Comparison of ENCODE assay signal across 9 mouse cellular contexts in the genomic region with DNA sequence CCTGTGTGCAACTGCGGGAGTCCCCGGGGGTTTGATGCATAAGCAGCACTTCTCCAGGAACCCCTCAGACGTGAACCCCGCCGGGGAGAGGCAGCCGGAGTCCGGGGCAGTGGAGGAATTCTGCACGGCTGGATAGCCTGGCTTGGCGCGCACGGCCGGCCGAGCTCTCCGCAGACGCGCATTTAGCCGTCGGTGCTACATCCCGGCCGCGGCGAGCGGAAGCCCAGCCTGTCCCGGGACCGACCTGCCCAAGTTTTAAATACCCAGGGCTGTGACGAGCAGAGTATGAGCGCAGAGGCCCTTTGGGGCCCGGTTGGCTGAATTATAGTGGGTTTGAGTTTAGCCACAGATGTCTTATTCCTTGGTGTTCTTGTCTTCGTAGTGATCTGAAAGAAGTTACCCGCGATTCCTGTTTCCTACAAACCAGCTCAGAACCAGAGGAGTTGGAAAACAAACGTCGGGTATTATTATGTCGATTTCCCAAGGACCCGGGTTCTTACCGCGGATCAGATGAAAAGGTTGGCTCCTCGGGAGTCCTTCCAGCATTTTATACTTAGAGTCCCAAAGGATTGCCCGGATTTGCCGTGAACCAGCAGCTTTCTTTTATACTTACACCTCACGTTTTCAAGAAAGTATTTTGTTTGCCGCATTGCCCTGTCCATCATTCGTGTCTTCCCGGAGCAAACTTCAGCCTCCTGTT. TPM values are rescaled to one million over a fixed set of nuclear protein-coding genes. Genes with fewer than 3 reads are reported as not detected.
DNase-seq lines count a peak whose midpoint lies in the region; ATAC-seq and TF ChIP-seq lines count a peak whose summit lies in the region.
"Had no signal": no experiment of that assay in that cellular context is flagged by ENCODE, and none has a peak within 500 bp of the region (broad histone marks: within the 10 kb centered on the region; RNA-seq: fewer than 3 reads in every experiment).

No protein-coding gene starts in this region.

- H3K27me3 ChIP-seq in lung, embryonic 15.5 days: peaks cover 94% of the 10 kb centered on the region
- peaks cover 62% of the 10 kb centered on the region for H3K27me3 ChIP-seq in forebrain, postnatal 0 days (ENCODE audit: insufficient read depth, low read length)
- peaks cover 74% of the 10 kb centered on the region for H3K27me3 ChIP-seq in limb, embryonic 12.5 days
- H3K27me3 ChIP-seq in small intestine, adult 2 months (ENCODE audit: control insufficient read depth, insufficient read depth, low read length): peaks cover 65% of the 10 kb centered on the region

- peak; percentile 15; the same call in 1 of the 2 replicates for ATAC-seq in lung, embryonic 15.5 days (ENCODE audit: borderline replicate concordance, extremely low read depth, low FRiP score, low TSS enrichment)
- peak; percentile 5; the same call in 1 of the 2 replicates for ATAC-seq in forebrain, postnatal 0 days
- no peak for ATAC-seq in limb, embryonic 12.5 days (ENCODE audit: insufficient number of reproducible peaks, insufficient read depth, low FRiP score, low TSS enrichment, low read depth)
- no peak for ATAC-seq in monocyte, adult 5-6 weeks (replicated peaks; ENCODE audit: insufficient number of reproducible peaks, low FRiP score, low TSS enrichment, poor library complexity, severe bottlenecking)
- no peak for ATAC-seq in frontal cortex, adult (ENCODE audit: low TSS enrichment)

- H3K4me1 ChIP-seq in lung, embryonic 15.5 days: peaks cover 19% of the 10 kb centered on the region
- 0 out of 2 replicates have a peak, but pooled peaks cover 3% of the 10 kb centered on the region for H3K4me1 ChIP-seq in forebrain, postnatal 0 days (ENCODE audit: insufficient read depth)
- peaks cover 26% of the 10 kb centered on the region for H3K4me1 ChIP-seq in limb, embryonic 12.5 days (replicated peaks)
- peaks cover 10% of the 10 kb centered on the region for H3K4me1 ChIP-seq in small intestine, adult 2 months (ENCODE audit: control insufficient read depth, insufficient read depth, insufficient read length, low read length)

- peak overlapping the region; percentile 46 for H3K4me3 ChIP-seq in lung, embryonic 15.5 days
- peak overlapping the region; percentile 43 for H3K4me3 ChIP-seq in forebrain, postnatal 0 days (ENCODE audit: low read depth, low read length)
- peak overlapping the region; percentile 49 for H3K4me3 ChIP-seq in limb, embryonic 12.5 days (replicated peaks)
- peak overlapping the region; percentile 46 for H3K4me3 ChIP-seq in small intestine, adult 2 months (ENCODE audit: low read depth, low read length)

- no peak for DNase-seq in lung, adult 18-20 months
- DNase-seq in forebrain, postnatal 0 days: no peak
- DNase-seq in adipocyte (ENCODE audit: low spot score): no peak

- H3K36me3 ChIP-seq in lung, embryonic 15.5 days: no peaks in the 10 kb centered on the region
- no peaks in the 10 kb centered on the region for H3K36me3 ChIP-seq in forebrain, postnatal 0 days (ENCODE audit: insufficient read depth)
- no peaks in the 10 kb centered on the region for H3K36me3 ChIP-seq in limb, embryonic 12.5 days
- H3K36me3 ChIP-seq in small intestine, adult 2 months (ENCODE audit: control insufficient read depth, insufficient read depth, low read length): no peaks in the 10 kb centered on the region

- H3K9me3 ChIP-seq in lung, embryonic 15.5 days: no peaks in the 10 kb centered on the region
- no peaks in the 10 kb centered on the region for H3K9me3 ChIP-seq in forebrain, postnatal 0 days (ENCODE audit: low read length)
- H3K9me3 ChIP-seq in limb, embryonic 12.5 days: no peaks in the 10 kb centered on the region

- WGBS in lung, embryonic 15.5 days: 1% methylated on average over 44 of the region's 44 CpGs
- WGBS in forebrain, postnatal 0 days: 2% methylated on average over 44 of the region's 44 CpGs
- WGBS in limb, embryonic 12.5 days: under 1% methylated on average over 44 of the region's 44 CpGs
- 3% methylated on average over 44 of the region's 44 CpGs for WGBS in small intestine, adult 2 months

- no peak for TF ChIP-seq CTCF in forebrain, postnatal 0 days (IDR thresholded peaks at IDR 0.05; ENCODE audit: low read depth)
- TF ChIP-seq CTCF in small intestine, adult 2 months (IDR thresholded peaks at IDR 0.05; ENCODE audit: extremely low read depth, insufficient read length, insufficient replicate concordance, low read depth, low read length): no peak

- peak overlapping the region; percentile 75 for H3K4me2 ChIP-seq in lung, embryonic 15.5 days
- H3K4me2 ChIP-seq in forebrain, postnatal 0 days (ENCODE audit: low read depth): peak overlapping the region; percentile 65
- peak overlapping the region; percentile 86 for H3K4me2 ChIP-seq in limb, embryonic 12.5 days

- H3K27ac ChIP-seq in lung, embryonic 15.5 days: no peak overlapping the region
- H3K27ac ChIP-seq in forebrain, postnatal 0 days (ENCODE audit: low read depth, low read length): no peak overlapping the region
- no peak overlapping the region for H3K27ac ChIP-seq in limb, embryonic 12.5 days
- H3K27ac ChIP-seq in small intestine, adult 2 months (ENCODE audit: insufficient read depth, low read depth, low read length): no peak overlapping the region

- no peak for TF ChIP-seq POLR2A in small intestine, adult 2 months (IDR thresholded peaks at IDR 0.05; ENCODE audit: low read depth, low read length)

- no peak overlapping the region for H3K9ac ChIP-seq in lung, embryonic 15.5 days
- H3K9ac ChIP-seq in forebrain, postnatal 0 days: no peak overlapping the region
- H3K9ac ChIP-seq in limb, embryonic 12.5 days (replicated peaks): no peak overlapping the region

RNA-seq across cellular contexts. Expression of a gene that starts 0.7 kb away (rescaled TPM):
- not detected in 2 replicates for polyA plus RNA-seq in lung, embryonic 15.5 days (2015; fragmentation: Nextera tagmentation; extraction: Ambion mirVana)
- total RNA-seq in forebrain, postnatal 0 days (2014; rRNA removed): 2.6 and 8.4 TPM in 2 replicates
- polyA plus RNA-seq in forebrain, postnatal 0 days (2015; fragmentation: Nextera tagmentation; extraction: Ambion mirVana): 0.19 and 0.50 TPM in 2 replicates
- 0.45 and 0.68 TPM in 2 replicates for polyA plus RNA-seq in limb, embryonic 12.5 days (2016; fragmentation: Nextera tagmentation; extraction: Ambion mirVana)
- polyA plus RNA-seq in small intestine, adult 2 months (2012; rRNA removed): not detected in 2 replicates
- total RNA-seq in monocyte, adult 5-6 weeks (2017): not detected in 3 replicates
- total RNA-seq: hematopoietic stem cell, adult 5-6 weeks had no signal

Comparison
In these comparisons a context has a peak if more than half of its experiments do, and no peak if none do; other contexts are left out.
1. ATAC-seq: peak in lung, embryonic 15.5 days (single experiment) and forebrain, postnatal 0 days (single experiment); none in limb, embryonic 12.5 days (single experiment), monocyte, adult 5-6 weeks (single experiment) and frontal cortex, adult (single experiment).
2. Peak in every context shown above with its lines, with median percentiles within 50 percentile points of each other: H3K4me2 ChIP-seq and H3K4me3 ChIP-seq.